Mouse (Mus musculus) intestine, postnatal 0 days (tissue): Measurements from ENCODE around the gene Ralbp1. TPM values are rescaled to one million over a fixed set of nuclear protein-coding genes. Genes with fewer than 3 reads are reported as not detected.
A peak's percentile ranks its signal among the peaks of the same experiment; 100 is the strongest.

ENCODE experiments used
- ATAC-seq: fragments of 200-750 bp; cut with Nextera tagmentation; 2 replicates; pipeline ENCODE4 v1.8.0; 2017; ENCODE audit warnings: mild to moderate bottlenecking, moderate TSS enrichment, moderate library complexity
- H3K27ac ChIP-seq: fragments of 300-500 bp; sonication (generic); 2 replicates; pipeline ENCODE4 v1.5.1; 2014; ENCODE audit warnings: mild to moderate bottlenecking, low read depth, low read length, moderate library complexity
- H3K27me3 ChIP-seq: fragments of 300-500 bp; sonication (generic); replicated peaks from 2 replicates; pipeline ENCODE4 v1.6.1; 2014; ENCODE audit warnings: low read length, mixed read lengths; ENCODE audit not compliant: control insufficient read depth, insufficient read depth
- H3K36me3 ChIP-seq: fragments of 300-500 bp; sonication (generic); 2 replicates; pipeline ENCODE4 v1.6.1; 2014; ENCODE audit warnings: mild to moderate bottlenecking, moderate library complexity; ENCODE audit not compliant: control insufficient read depth, insufficient read depth
- H3K4me1 ChIP-seq: fragments of 300-500 bp; sonication (generic); replicated peaks from 2 replicates; pipeline ENCODE4 v1.6.1; 2014; ENCODE audit warnings: antibody characterized with exemption, low read length, mixed read lengths; ENCODE audit not compliant: control insufficient read depth, insufficient read depth
- H3K4me2 ChIP-seq: fragments of 300-500 bp; sonication (generic); replicated peaks from 2 replicates; pipeline ENCODE4 v1.6.1; 2014; ENCODE audit warnings: low read depth, mild to moderate bottlenecking, moderate library complexity
- H3K4me3 ChIP-seq: fragments of 300-500 bp; sonication (generic); 2 replicates; pipeline ENCODE4 v1.5.1; 2014; ENCODE audit warnings: low read depth, low read length
- H3K9ac ChIP-seq: fragments of 300-500 bp; sonication (generic); 2 replicates; pipeline ENCODE4 v1.6.1; 2014; ENCODE audit warnings: mild to moderate bottlenecking, low read depth, low read length
- H3K9me3 ChIP-seq: fragments of 300-500 bp; sonication (generic); 2 replicates; pipeline ENCODE4 v1.6.1; 2016; ENCODE audit warnings: mixed run types; ENCODE audit not compliant: control insufficient read depth
- CTCF ChIP-seq: sonication (generic); IDR thresholded peaks from 2 replicates; pipeline ENCODE4 v1.5.1; 2016; ENCODE audit warnings: low read depth, mild to moderate bottlenecking, control low read depth, antibody characterized with exemption, moderate library complexity
- WGBS: fragments of 180-500 bp; shearing (Covaris S2); extraction: QIAGEN DNeasy Blood & Tissue Kit; methylation state at CpG from one replicate; pipeline ENCODE4 v1.1.7; 2014; 5-methylcytosine and 5-hydroxymethylcytosine counted together
- polyA plus RNA-seq: library from polyadenylated mRNA; unstranded; fragments of >200 nt; fragmentation: Nextera tagmentation; extraction: Ambion mirVana; gene quantifications from 2 replicates; pipeline ENCODE4 v1.2.1, GENCODE M21; 2015

Ralbp1 gene
- polyA plus RNA-seq, 1 experiment from 2014 or later, result 57.4 TPM

DNA sequence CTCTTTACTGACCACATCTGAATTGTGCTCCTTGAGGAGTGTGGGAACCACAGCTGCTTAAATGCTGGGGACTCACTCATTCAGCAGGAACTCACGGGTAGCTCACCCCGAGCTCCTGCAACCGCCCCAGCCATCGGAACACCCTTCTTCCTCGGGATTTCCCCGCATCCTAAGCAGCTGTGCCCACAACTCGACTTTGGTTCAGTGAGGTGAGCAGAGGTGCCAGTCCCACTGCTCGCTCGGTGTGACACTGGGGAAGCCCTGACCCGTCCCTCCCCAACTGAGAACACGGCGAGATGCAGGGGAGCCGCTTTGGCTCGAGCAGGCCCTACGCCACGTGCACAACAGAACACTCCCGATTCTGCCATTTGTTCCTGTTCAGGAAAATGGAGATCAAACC is 35.1 kb downstream of the Ralbp1 start:
- ATAC-seq, result no peak
- H3K9ac ChIP-seq, result no peak overlapping the region
- peaks cover 74% of the 10 kb centered on the region for H3K36me3 ChIP-seq
- no peak overlapping the region for H3K4me3 ChIP-seq
- no peak overlapping the region for H3K4me2 ChIP-seq
- no peaks in the 10 kb centered on the region for H3K27me3 ChIP-seq
- TF ChIP-seq CTCF, result no peak
- WGBS, result 94% methylated on average over 17 of the region's 17 CpGs
- H3K4me1 ChIP-seq, result no peaks in the 10 kb centered on the region
- no peak overlapping the region for H3K27ac ChIP-seq
- H3K9me3 ChIP-seq, result no peaks in the 10 kb centered on the region

DNA sequence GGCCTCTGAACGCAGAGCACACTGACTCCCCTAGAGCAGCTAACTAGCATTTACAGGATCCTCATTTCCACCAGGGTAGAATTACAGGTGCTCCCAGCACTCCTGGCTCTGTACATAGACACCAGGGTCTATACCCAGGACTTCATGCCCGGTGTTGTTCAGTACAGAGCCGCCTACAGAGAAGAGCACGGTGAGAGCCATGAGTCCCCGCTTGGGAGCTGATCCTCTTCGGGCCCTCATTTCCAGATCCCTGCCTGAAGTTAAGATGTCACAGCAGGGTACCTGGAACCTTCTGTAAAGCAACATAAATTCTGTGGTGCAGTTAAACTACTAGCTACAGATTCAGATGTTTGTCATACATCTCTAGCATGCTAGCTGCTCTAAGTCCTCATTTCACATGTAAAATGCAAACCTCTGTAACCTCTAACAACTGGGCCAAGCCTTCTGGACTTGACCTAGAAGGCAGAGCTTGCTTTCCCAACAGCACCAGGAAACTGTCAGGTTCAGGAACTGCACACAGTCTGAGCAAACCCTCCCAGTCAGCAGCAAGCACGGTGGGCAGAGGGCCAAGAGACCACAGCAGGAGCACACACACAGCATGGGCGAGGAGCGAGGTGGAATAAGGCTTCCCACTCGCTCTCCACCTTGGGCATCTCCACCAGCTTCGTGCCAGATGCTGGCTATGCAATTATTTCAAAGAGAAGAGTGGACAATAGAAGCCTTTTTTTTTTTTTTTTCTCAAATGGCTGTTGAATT is 37.7 kb downstream of the Ralbp1 start:
- WGBS, result 86% methylated on average over 11 of the region's 11 CpGs
- Histone ChIP-seq H3K4me1 (no peaks in the 10 kb centered on the region), H3K4me3 (no peak overlapping the region), H3K36me3 (peaks cover 66% of the 10 kb centered on the region), H3K27ac (no peak overlapping the region), H3K4me2 (no peak overlapping the region), H3K27me3 (no peaks in the 10 kb centered on the region), H3K9me3 (no peaks in the 10 kb centered on the region), H3K9ac (no peak overlapping the region)
- TF ChIP-seq CTCF, result no peak
- ATAC-seq, result no peak

GRCm38 (mm10) chr17:65845423-65845822 is 40.2 kb downstream of the Ralbp1 start:
- ATAC-seq, result no peak
- no peak for TF ChIP-seq CTCF
- Histone ChIP-seq H3K4me2 (no peak overlapping the region), H3K9ac (no peak overlapping the region), H3K27me3 (no peaks in the 10 kb centered on the region), H3K4me1 (no peaks in the 10 kb centered on the region), H3K27ac (no peak overlapping the region), H3K36me3 (peaks cover 66% of the 10 kb centered on the region), H3K4me3 (no peak overlapping the region), H3K9me3 (no peaks in the 10 kb centered on the region)
- 91% methylated on average over 6 of the region's 6 CpGs for WGBS

DNA sequence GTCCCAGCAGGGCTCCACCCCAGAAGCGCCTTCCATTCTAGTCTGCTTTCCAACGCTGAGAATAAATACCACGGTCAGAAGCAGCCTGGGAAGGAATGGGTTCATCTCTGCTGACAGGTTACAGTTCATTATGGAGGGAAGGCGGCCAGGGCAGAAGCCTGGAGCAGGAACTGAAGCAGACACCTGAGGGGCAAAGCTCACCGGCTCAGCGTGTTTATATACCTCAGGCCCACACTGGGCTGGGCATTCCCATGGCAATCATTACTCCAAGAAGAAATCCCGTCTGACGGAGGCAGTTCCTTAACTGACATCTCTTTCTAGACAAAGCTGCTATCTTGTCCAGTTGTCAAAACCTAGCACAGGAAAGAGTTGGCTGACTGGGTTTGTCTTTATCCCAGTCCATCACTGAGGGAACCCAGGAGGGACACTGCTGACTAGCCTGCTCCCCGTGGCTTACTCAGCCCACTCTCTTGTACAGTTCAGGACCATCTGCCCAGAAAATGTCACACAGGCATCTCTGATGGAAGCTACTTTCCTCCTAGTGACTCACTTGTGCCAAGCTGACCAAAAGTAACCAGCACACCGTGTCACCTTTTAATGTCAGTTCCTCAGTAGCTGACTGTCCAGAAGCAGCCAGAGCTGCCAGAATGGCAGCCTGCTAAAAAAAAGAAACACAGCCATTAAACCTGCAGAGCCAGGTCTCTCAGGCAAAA is 42.8 kb downstream of the Ralbp1 start:
- Histone ChIP-seq H3K36me3 (peaks cover 71% of the 10 kb centered on the region), H3K4me2 (no peak overlapping the region), H3K9ac (no peak overlapping the region), H3K27me3 (no peaks in the 10 kb centered on the region), H3K4me3 (no peak overlapping the region), H3K4me1 (no peaks in the 10 kb centered on the region), H3K27ac (no peak overlapping the region), H3K9me3 (no peaks in the 10 kb centered on the region)
- WGBS, result 65% methylated on average over 10 of the region's 10 CpGs
- peak; percentile 64; the same call in 1 of the 2 replicates for ATAC-seq
- TF ChIP-seq CTCF, result no peak

DNA sequence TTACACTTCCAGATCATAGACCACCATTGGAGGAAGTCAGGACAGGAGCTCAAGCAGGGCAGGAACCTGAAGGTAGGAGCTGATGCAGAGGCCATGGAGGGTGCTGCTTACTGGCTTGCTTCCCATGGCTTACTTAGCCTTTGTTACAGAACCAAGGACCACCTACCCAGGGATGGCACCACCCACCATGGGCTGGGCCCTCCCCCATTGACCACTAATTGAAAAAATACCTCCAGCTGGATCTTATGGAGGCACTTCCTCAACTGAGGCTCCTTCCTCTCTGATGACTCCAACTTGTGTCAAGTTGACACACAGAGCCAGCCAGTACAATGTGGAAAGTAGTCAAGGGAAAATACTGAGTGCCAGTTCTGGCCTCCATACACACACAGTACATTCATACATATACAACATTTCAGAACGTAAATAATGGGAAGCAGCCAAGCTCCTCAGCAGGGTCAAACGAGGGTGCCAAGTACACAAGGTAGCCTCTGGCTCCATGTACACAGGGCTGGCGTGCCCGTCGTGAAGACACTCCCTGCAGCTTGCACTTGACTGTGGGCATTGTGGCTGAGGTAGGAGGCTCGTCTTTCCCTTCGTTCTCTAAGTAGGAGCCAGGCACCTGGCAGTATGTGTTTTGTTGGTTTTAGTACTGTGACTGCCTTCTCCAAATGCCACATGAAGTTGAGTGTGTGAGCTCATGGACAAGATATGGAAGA is 45.9 kb downstream of the Ralbp1 start:
- Histone ChIP-seq H3K27ac (no peak overlapping the region), H3K4me1 (no peaks in the 10 kb centered on the region), H3K4me3 (no peak overlapping the region), H3K9ac (no peak overlapping the region), H3K27me3 (no peaks in the 10 kb centered on the region), H3K4me2 (no peak overlapping the region), H3K36me3 (peaks cover 89% of the 10 kb centered on the region), H3K9me3 (no peaks in the 10 kb centered on the region)
- ATAC-seq, result no peak
- no peak for TF ChIP-seq CTCF
- 79% methylated on average over 7 of the region's 7 CpGs for WGBS

DNA sequence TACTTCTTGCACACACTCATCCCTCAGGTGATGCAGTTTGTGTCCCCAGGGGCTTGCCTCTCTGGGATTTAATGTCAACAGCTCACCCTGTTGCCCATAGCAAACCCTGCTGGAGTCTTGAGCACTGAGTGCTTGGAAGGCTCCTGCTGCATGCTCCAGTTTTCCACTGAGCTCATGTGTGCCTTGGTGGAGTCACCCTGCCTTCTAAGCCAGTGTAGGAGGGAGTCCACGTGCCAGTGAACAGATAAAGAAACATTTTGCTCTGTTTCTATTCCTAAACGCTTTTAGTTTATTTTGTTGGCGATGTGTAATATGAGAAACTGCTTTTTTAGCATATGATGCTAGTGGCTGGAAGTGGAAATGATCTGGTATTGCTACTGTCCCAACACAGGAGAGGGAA is 48.9 kb downstream of the Ralbp1 start:
- H3K4me2 ChIP-seq, result no peak overlapping the region
- peaks cover 89% of the 10 kb centered on the region for H3K36me3 ChIP-seq

More for the DNA sequence above, 48.9 kb downstream of the Ralbp1 start:
- no peak for ATAC-seq
- Histone ChIP-seq H3K27ac (no peak overlapping the region), H3K9me3 (no peaks in the 10 kb centered on the region), H3K4me3 (no peak overlapping the region), H3K4me1 (no peaks in the 10 kb centered on the region), H3K9ac (no peak overlapping the region), H3K27me3 (no peaks in the 10 kb centered on the region)
- WGBS, result 87% methylated on average over 3 of the region's 3 CpGs
- TF ChIP-seq CTCF, result no peak
